Mouse (Mus musculus): ENCODE results near the gene Rwdd3.
A peak's percentile ranks its signal among the peaks of the same experiment; 100 is the strongest.

GRCm38 (mm10) chr3:121171243-121171871 is at the start of gene Rwdd3:
- TF ChIP-seq CTCF (IDR thresholded peaks at IDR 0.05; ENCODE audit: low read depth) = peak; percentile 98
- TF ChIP-seq EP300 (IDR thresholded peaks at IDR 0.05; ENCODE audit: low read depth) = peak; percentile 58; the same call in 1 of the 2 replicates
